Mouse (Mus musculus): ENCODE data around the gene Slc35e4.

- TF ChIP-seq CTCF (conservative IDR thresholded peaks at IDR 0.05; ENCODE audit: insufficient read depth, insufficient read length, low read depth, low read length) = no peak
- TF ChIP-seq POLR2A (IDR thresholded peaks at IDR 0.05; ENCODE audit: low read depth, low read length) = no peak
Measured at GRCm38 (mm10) chr11:3930931-3931330, 16.5 kb upstream of the Slc35e4 start.

All from kidney, adult 2 months (tissue).